Mouse (Mus musculus) adrenal gland, postnatal 14 days (tissue): ENCODE data around the gene Tns1. TPM values are rescaled to one million over a fixed set of nuclear protein-coding genes. Genes with fewer than 3 reads are reported as not detected.
"Not testable (repeated sequence)": the region's sequence is repeated elsewhere in the genome, so short reads cannot be mapped to it uniquely, and the experiment has no call there.

Experiments used
- DNase-seq: peaks from one replicate; pipeline ENCODE4 v3.0.0; 2021; ENCODE audit warnings: mixed read lengths
- total RNA-seq: library from RNA; stranded (reverse); gene quantifications from 2 replicates; pipeline ENCODE4 v1.2.3, GENCODE M21; 2021

Gene Tns1
- total RNA-seq, 1 experiment from 2014 or later = 325 TPM

GRCm38 (mm10) chr1:73909191-73909983 lies 214.9 kb downstream of the Tns1 start:
- peak; percentile 11 for DNase-seq

GRCm38 (mm10) chr1:73908081-73908960 lies 215.9 kb downstream of the Tns1 start:
- peak; percentile 47 for DNase-seq

- peak; percentile 2 for DNase-seq
These were observed 217.1 kb downstream of the Tns1 start for GRCm38 (mm10) chr1:73907166-73907565.

GRCm38 (mm10) chr1:73906376-73906775 lies 217.9 kb downstream of the Tns1 start:
- DNase-seq = peak; percentile 50

- DNase-seq = peak; percentile 46
These were observed 218.4 kb downstream of the Tns1 start for GRCm38 (mm10) chr1:73905811-73906190.

GRCm38 (mm10) chr1:73905111-73905810 lies 219.0 kb downstream of the Tns1 start:
- DNase-seq = peak; percentile 67

- DNase-seq = no peak
These were observed 219.6 kb downstream of the Tns1 start for GRCm38 (mm10) chr1:73904641-73905040.

- DNase-seq = no peak
These were observed 221.2 kb downstream of the Tns1 start for GRCm38 (mm10) chr1:73903035-73903434.

GRCm38 (mm10) chr1:73902171-73902991 lies 221.9 kb downstream of the Tns1 start:
- DNase-seq = peak; percentile 83

- DNase-seq = peak; percentile 86
These were observed 222.8 kb downstream of the Tns1 start for GRCm38 (mm10) chr1:73901496-73901899.

- DNase-seq = not testable (repeated sequence)
These were observed 228.8 kb downstream of the Tns1 start for GRCm38 (mm10) chr1:73895451-73895850.

- DNase-seq = no peak
These were observed 243.5 kb downstream of the Tns1 start for GRCm38 (mm10) chr1:73880731-73881130.

GRCm38 (mm10) chr1:73875676-73876218 lies 248.5 kb downstream of the Tns1 start:
- DNase-seq = peak; percentile 9

GRCm38 (mm10) chr1:73864314-73864713 lies 259.9 kb downstream of the Tns1 start:
- DNase-seq = no peak

GRCm38 (mm10) chr1:73863074-73863431 lies 261.2 kb downstream of the Tns1 start:
- no peak for DNase-seq

- peak; percentile 83 for DNase-seq
These were observed 261.8 kb downstream of the Tns1 start for GRCm38 (mm10) chr1:73862323-73863073.

GRCm38 (mm10) chr1:73860421-73860820 lies 263.8 kb downstream of the Tns1 start:
- no peak for DNase-seq
